Mouse (Mus musculus) natural killer cell, adult 2 months (primary cell): ENCODE measurements around the gene Rps6ka1.

Experiments
- DNase-seq, 2 experiments: peaks; one replicate each; pipeline ENCODE4 v3.0.0; 2022; ENCODE audit warnings: low spot score in 2 of 2

Gene Rps6ka1

GRCm38 (mm10) chr4:133897431-133897891 is 9.9 kb upstream of the Rps6ka1 start:
- DNase-seq, result no peak

GRCm38 (mm10) chr4:133896984-133897383 is 9.4 kb upstream of the Rps6ka1 start:
- no peak for DNase-seq

- DNase-seq, result no peak
Measured at GRCm38 (mm10) chr4:133896002-133896401, 8.4 kb upstream of the Rps6ka1 start.

GRCm38 (mm10) chr4:133887249-133887648 is 348 bp downstream of the Rps6ka1 start:
- no peak for DNase-seq

GRCm38 (mm10) chr4:133885991-133886501 is 1.6 kb downstream of the Rps6ka1 start:
- DNase-seq, result no peak

GRCm38 (mm10) chr4:133885331-133885730 is 2.3 kb downstream of the Rps6ka1 start:
- no peak for DNase-seq

- DNase-seq, result no peak
Measured at GRCm38 (mm10) chr4:133884888-133885287, 2.7 kb downstream of the Rps6ka1 start.

GRCm38 (mm10) chr4:133884127-133884753 is 3.4 kb downstream of the Rps6ka1 start:
- no peak for DNase-seq

- DNase-seq, result no peak
Measured at GRCm38 (mm10) chr4:133881851-133882250, 5.7 kb downstream of the Rps6ka1 start.

GRCm38 (mm10) chr4:133881399-133881798 is 6.2 kb downstream of the Rps6ka1 start:
- no peak for DNase-seq

GRCm38 (mm10) chr4:133879145-133879902 is 8.3 kb downstream of the Rps6ka1 start:
- DNase-seq, result peak in 1 of 2 experiments; percentile 36

GRCm38 (mm10) chr4:133877850-133878755 is 9.5 kb downstream of the Rps6ka1 start:
- peak in 1 of 2 experiments; percentile 52 for DNase-seq

GRCm38 (mm10) chr4:133874865-133875517 is 12.6 kb downstream of the Rps6ka1 start:
- DNase-seq, result no peak

GRCm38 (mm10) chr4:133873926-133874864 is 13.4 kb downstream of the Rps6ka1 start:
- DNase-seq, result no peak

GRCm38 (mm10) chr4:133873431-133873851 is 14.2 kb downstream of the Rps6ka1 start:
- no peak for DNase-seq

- peak; percentile 80 for DNase-seq
Measured at GRCm38 (mm10) chr4:133872812-133873300, 14.7 kb downstream of the Rps6ka1 start.

- DNase-seq, result no peak
Measured at GRCm38 (mm10) chr4:133872222-133872811, 15.3 kb downstream of the Rps6ka1 start.

- DNase-seq, result no peak
Measured at GRCm38 (mm10) chr4:133865231-133865630, 22.4 kb downstream of the Rps6ka1 start.

GRCm38 (mm10) chr4:133864380-133864981 is 23.1 kb downstream of the Rps6ka1 start:
- no peak for DNase-seq
